Mouse (Mus musculus): ENCODE results near the gene Ciapin1. TPM values are rescaled to one million over a fixed set of nuclear protein-coding genes. Genes with fewer than 3 reads are reported as not detected.
"Not testable (repeated sequence)": the region's sequence is repeated elsewhere in the genome, so short reads cannot be mapped to it uniquely, and the experiment has no call there.

Gene Ciapin1
- total RNA-seq, 2 experiments from 2014 or later, result 70.2 to 106 TPM

- DNase-seq, result peak; percentile 92 to 95
Measured at GRCm38 (mm10) chr8:94857346-94858173, 19.4 kb upstream of the Ciapin1 start, which contains the start of gene Polr2c. Gene Polr2c, plus strand, starts transcription at chr8:94857450.

- no peak for DNase-seq
Measured at GRCm38 (mm10) chr8:94857011-94857345, 18.8 kb upstream of the Ciapin1 start.

DNA sequence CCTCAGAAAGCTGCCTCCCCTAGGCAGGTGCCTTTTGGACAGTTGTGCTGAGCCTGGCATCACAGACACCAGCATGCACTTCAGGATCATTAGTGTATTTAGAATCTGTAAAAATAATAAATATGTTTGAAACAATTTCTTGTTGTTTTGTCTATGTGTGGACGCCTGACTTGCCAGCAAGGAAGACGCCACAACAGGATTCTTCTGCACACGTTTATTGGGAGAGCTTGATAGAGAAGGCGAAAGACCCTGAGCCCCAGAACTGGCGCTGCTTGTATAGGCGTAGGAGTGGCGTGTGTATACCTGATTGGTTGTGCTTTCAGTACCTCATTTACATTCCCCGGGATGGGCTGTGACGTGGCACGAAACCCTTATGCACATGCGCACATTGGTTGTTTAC lies 16.6 kb upstream of the Ciapin1 start:
- not testable (repeated sequence) for DNase-seq

DNA sequence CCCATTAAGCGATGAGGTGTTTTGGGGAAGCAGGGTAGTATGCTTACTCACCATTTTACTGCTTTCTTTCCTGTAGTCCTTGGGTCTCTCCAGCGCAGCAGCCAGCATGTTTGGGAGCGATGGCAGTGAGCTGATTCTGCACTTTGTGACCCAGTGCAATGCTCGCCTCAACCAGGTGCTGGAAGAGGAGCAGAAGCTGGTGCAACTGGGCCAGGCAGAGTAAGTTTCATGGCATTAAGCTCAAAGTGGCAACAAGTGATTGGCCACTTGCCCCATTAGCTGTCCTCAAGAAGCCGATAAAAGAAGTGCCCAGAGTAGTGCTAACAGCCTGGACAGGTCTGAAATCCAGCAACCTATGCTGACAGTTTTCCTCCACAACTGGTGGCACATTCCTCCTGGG lies 11.9 kb upstream of the Ciapin1 start:
- DNase-seq, result no peak

GRCm38 (mm10) chr8:94841183-94841582 lies 3.0 kb upstream of the Ciapin1 start:
- DNase-seq, result no peak

- DNase-seq, result peak; percentile 91
Measured at GRCm38 (mm10) chr8:94838600-94838999, 442 bp upstream of the Ciapin1 start.

DNA sequence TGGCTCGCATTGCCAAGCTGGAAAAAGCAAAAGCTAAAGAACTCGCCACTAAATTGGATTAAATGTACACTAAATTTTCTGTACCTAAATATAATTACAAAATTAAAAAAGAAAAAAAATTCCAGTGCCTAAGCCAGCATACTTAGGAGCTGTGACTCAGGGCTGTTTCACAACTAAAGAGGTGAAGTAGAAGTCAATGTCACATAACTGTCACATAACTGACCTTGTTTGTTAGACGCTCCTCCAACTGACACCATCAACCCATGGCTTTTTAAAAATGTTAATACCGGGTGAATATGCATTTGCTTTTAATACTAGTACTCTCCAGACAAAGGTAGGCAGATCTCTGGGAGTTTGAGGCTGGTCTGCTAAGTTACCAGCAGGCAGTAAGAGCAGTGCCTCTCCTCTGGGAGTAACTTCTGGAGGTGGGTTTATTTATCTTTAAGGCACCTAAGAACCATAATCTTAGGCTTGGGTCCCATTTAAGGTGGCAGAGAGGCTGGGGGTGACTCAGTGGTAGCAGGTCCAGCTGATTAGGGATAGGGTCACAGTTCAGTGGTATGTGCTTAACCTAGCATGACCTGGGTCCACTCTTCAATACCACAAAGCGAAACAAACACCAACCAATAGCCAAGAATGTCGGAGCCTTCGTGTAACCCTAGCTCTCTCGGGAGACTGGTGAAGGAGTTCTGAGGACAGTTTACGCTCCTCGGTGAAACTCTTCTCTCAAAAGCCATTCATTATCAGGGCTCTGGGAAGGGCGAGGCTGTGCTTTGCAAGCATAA lies 1.5 kb downstream of the Ciapin1 start:
- DNase-seq, result no peak

GRCm38 (mm10) chr8:94835751-94836150 lies 2.4 kb downstream of the Ciapin1 start:
- DNase-seq, result not testable (repeated sequence)

- DNase-seq, result not testable (repeated sequence)
Measured at GRCm38 (mm10) chr8:94833901-94834405, 4.2 kb downstream of the Ciapin1 start.

- DNase-seq, result no peak
Measured at GRCm38 (mm10) chr8:94828284-94828683, 9.9 kb downstream of the Ciapin1 start.

- DNase-seq, result no peak
Measured at GRCm38 (mm10) chr8:94826210-94826609, 11.9 kb downstream of the Ciapin1 start.

DNA sequence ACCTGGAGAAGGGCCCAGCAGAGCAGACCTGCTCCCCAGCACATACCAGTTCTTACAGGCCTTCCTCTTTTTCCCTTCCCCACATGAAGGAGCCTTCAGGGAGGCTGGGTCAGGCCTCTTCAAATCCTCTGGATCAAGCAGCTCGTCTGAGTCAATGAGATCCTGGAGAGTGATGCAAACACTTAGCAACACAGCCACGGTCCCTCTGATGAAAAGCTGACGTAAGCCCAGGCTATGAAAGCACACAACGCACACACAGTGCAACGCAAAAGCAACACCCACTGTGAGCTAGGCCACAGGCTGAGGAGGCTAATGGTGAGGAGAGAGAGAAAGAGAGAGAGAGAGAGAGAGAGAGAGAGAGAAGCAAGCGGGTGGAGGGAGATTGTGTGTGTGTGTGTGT lies 13.0 kb downstream of the Ciapin1 start:
- no peak for DNase-seq

- DNase-seq, result peak; percentile 68 to 79
Measured at GRCm38 (mm10) chr8:94822637-94823560, 15.3 kb downstream of the Ciapin1 start.

GRCm38 (mm10) chr8:94821381-94821780 lies 16.8 kb downstream of the Ciapin1 start:
- no peak for DNase-seq

- DNase-seq, result no peak
Measured at GRCm38 (mm10) chr8:94820553-94820952, 17.6 kb downstream of the Ciapin1 start.

DNA sequence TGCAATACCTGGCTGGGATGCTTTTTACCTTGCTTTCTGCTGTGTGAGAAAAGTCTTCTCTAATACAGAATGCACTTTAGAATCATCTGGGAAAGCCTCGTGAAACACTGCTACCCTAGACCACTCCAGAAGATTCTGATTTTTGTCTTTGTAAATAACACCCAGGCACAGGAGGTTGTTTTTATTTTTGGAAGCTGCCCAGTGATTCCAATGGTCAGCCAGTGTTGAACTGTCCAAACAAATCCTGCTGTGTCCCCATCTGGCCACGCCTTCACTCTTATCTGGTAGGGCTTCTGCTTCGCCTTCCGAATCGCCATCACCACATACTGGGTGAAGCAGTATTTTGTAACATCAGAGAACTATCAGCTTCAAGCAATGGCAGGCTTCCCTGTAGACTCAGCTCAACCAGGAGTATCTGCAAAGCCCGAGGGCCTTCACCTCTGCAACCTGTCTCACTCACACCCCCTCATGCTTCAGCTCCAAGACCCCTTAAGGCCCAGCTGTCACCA lies 18.4 kb downstream of the Ciapin1 start:
- no peak for DNase-seq

DNA sequence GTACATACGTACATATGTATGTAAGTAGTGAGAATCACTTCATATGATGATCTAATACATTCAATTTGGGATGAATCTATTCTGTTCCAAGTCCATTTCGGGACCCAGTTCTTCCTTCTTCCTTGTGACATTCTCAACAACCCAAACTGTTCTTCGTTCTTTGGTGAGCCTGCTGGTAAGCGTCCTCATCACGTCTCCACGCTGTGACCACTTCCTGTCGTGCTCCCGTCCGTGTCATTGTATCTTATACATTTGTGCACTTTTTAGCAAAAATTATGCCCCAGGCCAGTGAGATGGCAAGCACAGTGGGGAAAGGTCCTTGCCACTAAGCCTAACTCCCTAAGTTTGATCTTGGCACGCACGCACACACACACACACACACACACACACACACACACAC lies 20.2 kb downstream of the Ciapin1 start:
- no peak for DNase-seq

GRCm38 (mm10) chr8:94814556-94814955 lies 23.6 kb downstream of the Ciapin1 start:
- DNase-seq, result peak in 1 of 2 experiments; percentile 55

GRCm38 (mm10) chr8:94812645-94813098 lies 25.5 kb downstream of the Ciapin1 start:
- DNase-seq, result peak; percentile 80 to 84

GRCm38 (mm10) chr8:94811654-94812053 lies 26.5 kb downstream of the Ciapin1 start:
- DNase-seq, result peak; percentile 65 to 78

GRCm38 (mm10) chr8:94810855-94811254 lies 27.3 kb downstream of the Ciapin1 start:
- DNase-seq, result no peak

GRCm38 (mm10) chr8:94810153-94810552 lies 28.0 kb downstream of the Ciapin1 start, which contains the start of gene Ccl17:
Gene Ccl17, plus strand, starts transcription at chr8:94810453.
- no peak for DNase-seq
